Mouse (Mus musculus): Measurements from ENCODE around the gene 6430548M08Rik. TPM values are rescaled to one million over a fixed set of nuclear protein-coding genes. Genes with fewer than 3 reads are reported as not detected.

Gene 6430548M08Rik
- polyA plus RNA-seq, 1 experiment from 2014 or later = 4.7 TPM

GRCm38 (mm10) chr8:120096486-120096885 is 17.5 kb upstream of the 6430548M08Rik start:
- no peak overlapping the region for H3K4me2 ChIP-seq (ENCODE audit: low read length)
- H3K9ac ChIP-seq (ENCODE audit: low read length) = no peak overlapping the region
- H3K36me3 ChIP-seq (ENCODE audit: control insufficient read depth, insufficient read depth, low read length) = peaks cover 23% of the 10 kb centered on the region
- no peaks in the 10 kb centered on the region for H3K27me3 ChIP-seq (replicated peaks; ENCODE audit: control insufficient read depth, insufficient read depth, low read length)
- H3K9me3 ChIP-seq (ENCODE audit: control insufficient read depth, low read length) = no peaks in the 10 kb centered on the region
- 50% methylated on average over 2 of the region's 2 CpGs for WGBS
- no peak for ATAC-seq (replicated peaks; ENCODE audit: low FRiP score, low TSS enrichment, low read depth)
- no peak overlapping the region for H3K27ac ChIP-seq (ENCODE audit: low read depth)
- H3K4me1 ChIP-seq (replicated peaks; ENCODE audit: control insufficient read depth, insufficient read depth, low read length) = peaks cover 11% of the 10 kb centered on the region
- no peak overlapping the region for H3K4me3 ChIP-seq (ENCODE audit: low read depth, low read length)
- no peak for DNase-seq (ENCODE audit: low spot score)

- no peaks in the 10 kb centered on the region for H3K27me3 ChIP-seq (replicated peaks; ENCODE audit: control insufficient read depth, insufficient read depth, low read length)
- peak overlapping the region; percentile 79 for H3K9ac ChIP-seq (ENCODE audit: low read length)
- H3K4me1 ChIP-seq (replicated peaks; ENCODE audit: control insufficient read depth, insufficient read depth, low read length) = peaks cover 26% of the 10 kb centered on the region
- no peak for DNase-seq (ENCODE audit: low spot score)
- ATAC-seq (replicated peaks; ENCODE audit: low FRiP score, low TSS enrichment, low read depth) = 0 out of 2 replicates have a peak, but pooled peaks have one; percentile 6
- H3K4me2 ChIP-seq (ENCODE audit: low read length) = peak overlapping the region; percentile 94
- WGBS = 3% methylated on average over 25 of the region's 25 CpGs
- H3K27ac ChIP-seq (ENCODE audit: low read depth) = peak overlapping the region; percentile 83
- H3K9me3 ChIP-seq (ENCODE audit: control insufficient read depth, low read length) = no peaks in the 10 kb centered on the region
- peak overlapping the region; percentile 96 for H3K4me3 ChIP-seq (ENCODE audit: low read depth, low read length)
- H3K36me3 ChIP-seq (ENCODE audit: control insufficient read depth, insufficient read depth, low read length) = no peaks in the 10 kb centered on the region; the same call in 1 of the 2 replicates
Measured at GRCm38 (mm10) chr8:120100388-120101067, 13.4 kb upstream of the 6430548M08Rik start.

GRCm38 (mm10) chr8:120101068-120101972 is 12.6 kb upstream of the 6430548M08Rik start, which contains the start of gene Zdhhc7:
TSS of gene Zdhhc7 (minus strand) at chr8:120101482.
- Histone ChIP-seq H3K4me3 (ENCODE audit: low read depth, low read length) (peak within 1 kb of the TSS; percentile 96), H3K36me3 (ENCODE audit: control insufficient read depth, insufficient read depth, low read length) (no peaks in the 10 kb centered on the region; the same call in 1 of the 2 replicates), H3K27me3 (replicated peaks; ENCODE audit: control insufficient read depth, insufficient read depth, low read length) (no peaks in the 10 kb centered on the region), H3K4me2 (ENCODE audit: low read length) (peak within 1 kb of the TSS; percentile 94), H3K4me1 (replicated peaks; ENCODE audit: control insufficient read depth, insufficient read depth, low read length) (peaks cover 26% of the 10 kb centered on the region), H3K9ac (ENCODE audit: low read length) (peak within 1 kb of the TSS; percentile 79), H3K27ac (ENCODE audit: low read depth) (peak within 1 kb of the TSS; percentile 83), H3K9me3 (ENCODE audit: control insufficient read depth, low read length) (no peaks in the 10 kb centered on the region)
- DNase-seq (ENCODE audit: low spot score) (peak; percentile 90), ATAC-seq (replicated peaks; ENCODE audit: low FRiP score, low TSS enrichment, low read depth) (peak; percentile 66)
- WGBS = under 1% methylated on average over 88 of the region's 88 CpGs

GRCm38 (mm10) chr8:120103916-120104315 is 10.0 kb upstream of the 6430548M08Rik start:
- 87% methylated on average over 9 of the region's 9 CpGs for WGBS
- H3K9me3 ChIP-seq (ENCODE audit: control insufficient read depth, low read length) = no peaks in the 10 kb centered on the region
- no peak overlapping the region for H3K27ac ChIP-seq (ENCODE audit: low read depth)
- no peaks in the 10 kb centered on the region for H3K27me3 ChIP-seq (replicated peaks; ENCODE audit: control insufficient read depth, insufficient read depth, low read length)
- H3K36me3 ChIP-seq (ENCODE audit: control insufficient read depth, insufficient read depth, low read length) = no peaks in the 10 kb centered on the region; the same call in 1 of the 2 replicates
- DNase-seq (ENCODE audit: low spot score) (no peak), ATAC-seq (replicated peaks; ENCODE audit: low FRiP score, low TSS enrichment, low read depth) (no peak)
- peaks cover 26% of the 10 kb centered on the region for H3K4me1 ChIP-seq (replicated peaks; ENCODE audit: control insufficient read depth, insufficient read depth, low read length)
- H3K4me2 ChIP-seq (ENCODE audit: low read length) = no peak overlapping the region
- H3K4me3 ChIP-seq (ENCODE audit: low read depth, low read length) = no peak overlapping the region
- H3K9ac ChIP-seq (ENCODE audit: low read length) = no peak overlapping the region

GRCm38 (mm10) chr8:120104721-120105272 is 9.2 kb upstream of the 6430548M08Rik start:
- H3K4me1 ChIP-seq (replicated peaks; ENCODE audit: control insufficient read depth, insufficient read depth, low read length) = peaks cover 22% of the 10 kb centered on the region
- no peak overlapping the region for H3K4me2 ChIP-seq (ENCODE audit: low read length)
- WGBS = 61% methylated on average over 9 of the region's 9 CpGs
- DNase-seq (ENCODE audit: low spot score) (no peak), ATAC-seq (replicated peaks; ENCODE audit: low FRiP score, low TSS enrichment, low read depth) (no peak)
- H3K9me3 ChIP-seq (ENCODE audit: control insufficient read depth, low read length) = no peaks in the 10 kb centered on the region
- no peak overlapping the region for H3K27ac ChIP-seq (ENCODE audit: low read depth)
- H3K4me3 ChIP-seq (ENCODE audit: low read depth, low read length) = no peak overlapping the region
- no peaks in the 10 kb centered on the region; the same call in 1 of the 2 replicates for H3K36me3 ChIP-seq (ENCODE audit: control insufficient read depth, insufficient read depth, low read length)
- H3K9ac ChIP-seq (ENCODE audit: low read length) = no peak overlapping the region
- H3K27me3 ChIP-seq (replicated peaks; ENCODE audit: control insufficient read depth, insufficient read depth, low read length) = no peaks in the 10 kb centered on the region

GRCm38 (mm10) chr8:120109149-120109548 is 4.8 kb upstream of the 6430548M08Rik start:
- Histone ChIP-seq H3K27me3 (replicated peaks; ENCODE audit: control insufficient read depth, insufficient read depth, low read length) (no peaks in the 10 kb centered on the region), H3K9me3 (ENCODE audit: control insufficient read depth, low read length) (no peaks in the 10 kb centered on the region), H3K9ac (ENCODE audit: low read length) (no peak overlapping the region), H3K27ac (ENCODE audit: low read depth) (no peak overlapping the region), H3K36me3 (ENCODE audit: control insufficient read depth, insufficient read depth, low read length) (no peaks in the 10 kb centered on the region; the same call in 1 of the 2 replicates), H3K4me1 (replicated peaks; ENCODE audit: control insufficient read depth, insufficient read depth, low read length) (peaks cover 6% of the 10 kb centered on the region), H3K4me2 (ENCODE audit: low read length) (no peak overlapping the region), H3K4me3 (ENCODE audit: low read depth, low read length) (no peak overlapping the region)
- WGBS = 25% methylated on average over 3 of the region's 3 CpGs
- DNase-seq (ENCODE audit: low spot score) (no peak), ATAC-seq (replicated peaks; ENCODE audit: low FRiP score, low TSS enrichment, low read depth) (no peak)

- no peaks in the 10 kb centered on the region for H3K9me3 ChIP-seq (ENCODE audit: control insufficient read depth, low read length)
- peaks cover 17% of the 10 kb centered on the region for H3K27me3 ChIP-seq (replicated peaks; ENCODE audit: control insufficient read depth, insufficient read depth, low read length)
- no peak overlapping the region for H3K27ac ChIP-seq (ENCODE audit: low read depth)
- H3K9ac ChIP-seq (ENCODE audit: low read length) = no peak overlapping the region
- ATAC-seq (replicated peaks; ENCODE audit: low FRiP score, low TSS enrichment, low read depth) = no peak
- H3K4me1 ChIP-seq (replicated peaks; ENCODE audit: control insufficient read depth, insufficient read depth, low read length) = peaks cover 10% of the 10 kb centered on the region
- no peaks in the 10 kb centered on the region for H3K36me3 ChIP-seq (ENCODE audit: control insufficient read depth, insufficient read depth, low read length)
- WGBS = 91% methylated on average over 4 of the region's 4 CpGs
- no peak for DNase-seq (ENCODE audit: low spot score)
- H3K4me2 ChIP-seq (ENCODE audit: low read length) = no peak overlapping the region
- H3K4me3 ChIP-seq (ENCODE audit: low read depth, low read length) = no peak overlapping the region
Measured at GRCm38 (mm10) chr8:120110966-120111365, 3.0 kb upstream of the 6430548M08Rik start.

GRCm38 (mm10) chr8:120111382-120111781 is 2.6 kb upstream of the 6430548M08Rik start:
- Histone ChIP-seq H3K27ac (ENCODE audit: low read depth) (no peak overlapping the region), H3K36me3 (ENCODE audit: control insufficient read depth, insufficient read depth, low read length) (no peaks in the 10 kb centered on the region), H3K9me3 (ENCODE audit: control insufficient read depth, low read length) (no peaks in the 10 kb centered on the region), H3K4me2 (ENCODE audit: low read length) (no peak overlapping the region), H3K27me3 (replicated peaks; ENCODE audit: control insufficient read depth, insufficient read depth, low read length) (peaks cover 21% of the 10 kb centered on the region), H3K4me3 (ENCODE audit: low read depth, low read length) (no peak overlapping the region), H3K9ac (ENCODE audit: low read length) (no peak overlapping the region), H3K4me1 (replicated peaks; ENCODE audit: control insufficient read depth, insufficient read depth, low read length) (peaks cover 10% of the 10 kb centered on the region)
- DNase-seq (ENCODE audit: low spot score) (no peak), ATAC-seq (replicated peaks; ENCODE audit: low FRiP score, low TSS enrichment, low read depth) (no peak)
- 67% methylated on average over 4 of the region's 4 CpGs for WGBS
